Mouse (Mus musculus): ENCODE measurements around the gene Asphd1. TPM values are rescaled to one million over a fixed set of nuclear protein-coding genes. Genes with fewer than 3 reads are reported as not detected.
A peak's percentile ranks its signal among the peaks of the same experiment; 100 is the strongest.

Asphd1 gene
- polyA plus RNA-seq (2016; fragmentation: Nextera tagmentation; extraction: Ambion mirVana): 0.11 TPM in 1 of 2 replicates, not detected in the other

DNA sequence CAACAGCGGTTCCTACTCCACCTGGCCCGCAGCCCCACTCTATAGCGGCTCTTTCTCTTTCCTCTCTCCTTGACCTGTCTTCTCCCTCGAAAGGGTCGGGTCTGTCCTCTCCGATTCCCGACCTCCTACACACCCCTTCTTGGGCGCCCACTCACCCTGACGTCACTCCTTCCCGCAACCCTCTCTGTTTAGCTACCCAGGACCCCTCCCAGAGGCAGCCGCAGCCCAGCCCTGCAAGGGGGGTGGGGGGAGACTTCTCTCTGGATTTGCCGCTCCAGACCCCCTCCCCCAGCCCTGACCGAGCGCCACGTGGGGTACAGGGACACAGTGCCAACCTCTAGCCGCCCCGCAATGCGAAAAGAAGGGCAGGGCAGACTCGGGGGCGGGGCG, at the start of gene Asphd1:
Gene Asphd1 (minus strand): TSS at position 180 of the 390 bp plus-strand sequence.
- H3K4me3 ChIP-seq: peak within 1 kb of the TSS; percentile 59
- DNase-seq (ENCODE audit: low spot score): no peak
- WGBS: under 1% methylated on average over 21 of the region's 21 CpGs
- H3K27me3 ChIP-seq (ENCODE audit: low read depth, poor library complexity, severe bottlenecking): peaks cover 60% of the 10 kb centered on the region
- H3K36me3 ChIP-seq: peaks cover 10% of the 10 kb centered on the region
- H3K9me3 ChIP-seq (replicated peaks): no peaks in the 10 kb centered on the region
- H3K27ac ChIP-seq: no peak within 1 kb of the TSS
- H3K4me1 ChIP-seq: peaks cover 27% of the 10 kb centered on the region

DNA sequence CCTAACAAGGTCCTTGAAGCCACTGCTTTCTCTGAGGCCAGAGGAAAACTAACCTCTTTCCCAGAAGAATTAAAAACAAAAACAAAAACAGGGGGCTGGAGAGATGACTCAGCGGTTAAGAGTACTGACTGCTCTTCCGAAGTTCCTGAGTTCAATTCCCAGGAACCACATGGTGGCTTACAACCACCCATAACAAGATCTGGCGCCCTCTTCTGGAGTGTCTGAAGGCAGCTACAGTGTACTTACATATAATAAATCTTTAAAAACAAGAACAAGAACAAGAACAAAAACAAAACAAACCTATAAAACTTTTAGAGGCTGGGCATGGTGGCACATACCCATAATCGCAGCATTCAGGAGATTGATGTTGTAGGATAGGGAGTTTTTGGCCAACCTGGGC, 47.1 kb upstream of the Asphd1 start:
- no peak overlapping the region for H3K4me3 ChIP-seq
- no peaks in the 10 kb centered on the region for H3K27me3 ChIP-seq (ENCODE audit: low read depth, poor library complexity, severe bottlenecking)
- H3K9me3 ChIP-seq (replicated peaks): no peaks in the 10 kb centered on the region
- H3K4me1 ChIP-seq: peaks cover 7% of the 10 kb centered on the region; the same call in 1 of the 2 replicates
- H3K27ac ChIP-seq: no peak overlapping the region
- 88% methylated on average over 4 of the region's 4 CpGs for WGBS
- H3K36me3 ChIP-seq: no peaks in the 10 kb centered on the region
- no peak for DNase-seq (ENCODE audit: low spot score)

DNA sequence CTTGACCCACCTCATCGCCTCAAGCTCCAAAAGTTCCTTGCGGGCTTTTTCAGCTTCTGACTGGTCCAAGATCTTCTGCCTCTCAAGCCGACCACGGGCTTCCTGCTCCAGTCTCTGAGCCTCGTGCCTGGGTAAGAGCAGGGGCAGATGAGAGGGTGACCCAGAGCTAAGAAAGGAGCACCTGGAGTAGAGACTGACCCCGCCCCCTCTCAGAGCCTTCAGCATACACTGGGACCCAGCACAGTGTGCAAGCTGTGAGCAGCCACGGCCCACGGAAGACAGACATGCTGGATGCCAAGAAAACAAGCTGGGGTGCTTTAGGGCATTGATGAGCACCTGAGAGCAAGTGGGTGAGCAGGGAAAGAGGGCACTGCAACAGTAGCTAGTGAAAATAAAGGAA, 39.4 kb upstream of the Asphd1 start:
- 79% methylated on average over 8 of the region's 8 CpGs for WGBS
- no peak for DNase-seq (ENCODE audit: low spot score)
- Histone ChIP-seq H3K9me3 (replicated peaks) (no peaks in the 10 kb centered on the region), H3K4me3 (no peak overlapping the region), H3K27ac (no peak overlapping the region), H3K4me1 (peaks cover 7% of the 10 kb centered on the region; the same call in 1 of the 2 replicates), H3K36me3 (no peaks in the 10 kb centered on the region), H3K27me3 (ENCODE audit: low read depth, poor library complexity, severe bottlenecking) (no peaks in the 10 kb centered on the region)

DNA sequence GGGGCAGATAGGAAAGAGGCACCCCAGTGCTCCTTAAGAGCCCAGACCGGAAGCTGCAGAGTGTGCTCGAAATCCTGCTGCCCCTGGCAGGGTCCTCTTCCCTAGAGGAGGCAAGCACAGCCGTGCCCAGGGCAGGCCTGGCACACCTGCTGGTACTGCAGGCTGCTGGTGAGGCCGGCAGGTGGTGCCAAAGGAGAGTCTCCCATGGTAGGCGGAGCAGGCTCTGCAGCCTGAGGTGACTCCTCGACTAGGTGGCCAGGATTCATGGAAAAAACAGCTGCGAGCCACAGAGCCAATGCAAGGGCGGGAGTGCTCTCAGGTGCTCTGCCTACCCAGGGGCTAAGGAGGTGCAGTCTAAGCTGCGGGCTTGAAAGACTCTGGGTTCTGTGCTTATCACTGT, 36.9 kb upstream of the Asphd1 start:
- Histone ChIP-seq H3K4me3 (no peak overlapping the region), H3K36me3 (peaks cover 6% of the 10 kb centered on the region), H3K9me3 (replicated peaks) (no peaks in the 10 kb centered on the region), H3K27ac (no peak overlapping the region), H3K4me1 (no peaks in the 10 kb centered on the region), H3K27me3 (ENCODE audit: low read depth, poor library complexity, severe bottlenecking) (no peaks in the 10 kb centered on the region)
- 52% methylated on average over 9 of the region's 9 CpGs for WGBS
- DNase-seq (ENCODE audit: low spot score): peak; percentile 38

DNA sequence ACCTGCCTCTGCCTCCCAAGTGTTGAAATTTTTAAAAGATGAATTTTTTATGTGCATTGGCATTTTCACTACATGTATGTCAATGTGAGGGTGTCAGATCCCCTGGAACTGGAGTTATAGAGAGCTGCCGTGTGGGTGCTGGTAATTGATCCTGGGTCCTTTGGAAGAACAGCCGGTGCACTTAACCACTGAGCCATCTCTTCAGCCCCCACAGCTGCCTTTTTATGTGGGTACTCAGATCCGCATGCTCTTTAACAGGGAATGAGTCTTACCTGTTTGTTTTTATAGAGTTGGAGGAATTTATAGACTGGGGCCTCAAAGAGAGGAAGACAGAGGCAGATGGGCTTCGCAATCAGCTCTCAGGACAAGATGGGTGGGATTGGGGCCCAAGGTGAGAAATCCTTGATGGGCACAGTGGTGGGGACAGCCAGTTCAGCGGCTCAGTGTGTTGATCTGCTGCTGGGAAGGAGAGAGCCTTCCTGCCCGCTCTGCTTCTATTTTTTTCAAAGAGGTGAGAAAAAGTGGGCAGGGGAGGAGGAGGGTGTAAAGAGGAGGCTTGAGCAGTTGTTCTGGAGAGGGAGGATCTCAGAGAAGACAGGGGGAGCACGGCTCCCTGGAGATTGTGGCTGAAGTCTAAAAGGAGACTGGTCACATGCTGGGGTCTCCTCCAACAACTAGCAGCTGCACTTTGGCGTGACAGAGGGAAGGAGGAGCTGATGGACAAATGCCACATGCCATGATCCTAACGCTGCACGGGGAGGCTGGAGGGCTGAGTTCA, 35.5 kb upstream of the Asphd1 start:
- Histone ChIP-seq H3K4me3 (no peak overlapping the region), H3K36me3 (peaks cover 21% of the 10 kb centered on the region), H3K9me3 (replicated peaks) (no peaks in the 10 kb centered on the region), H3K27me3 (ENCODE audit: low read depth, poor library complexity, severe bottlenecking) (no peaks in the 10 kb centered on the region), H3K27ac (no peak overlapping the region), H3K4me1 (no peaks in the 10 kb centered on the region)
- 37% methylated on average over 10 of the region's 10 CpGs for WGBS
- DNase-seq (ENCODE audit: low spot score): no peak

DNA sequence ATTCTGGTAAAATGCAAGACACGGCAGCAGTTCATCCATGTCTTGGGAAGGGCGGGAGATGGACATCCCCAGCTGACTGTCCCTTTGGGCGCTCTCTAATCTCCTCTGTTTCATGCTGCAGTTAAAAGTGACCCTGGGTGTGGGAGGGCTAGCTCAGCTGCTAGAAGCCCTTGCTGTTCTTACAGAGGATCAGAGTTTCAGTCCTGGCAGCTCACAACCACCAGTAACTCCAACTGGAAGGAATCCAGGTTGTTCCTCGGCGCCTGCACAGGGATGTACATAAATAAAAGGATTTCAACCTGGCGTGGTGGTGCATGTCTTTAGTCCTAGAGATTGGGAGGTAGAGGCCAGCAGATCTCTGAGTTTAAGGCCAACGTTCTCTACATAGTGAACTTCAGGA, 33.7 kb upstream of the Asphd1 start:
- Histone ChIP-seq H3K27ac (no peak overlapping the region), H3K36me3 (peaks cover 38% of the 10 kb centered on the region), H3K9me3 (replicated peaks) (no peaks in the 10 kb centered on the region), H3K4me3 (no peak overlapping the region), H3K27me3 (ENCODE audit: low read depth, poor library complexity, severe bottlenecking) (no peaks in the 10 kb centered on the region), H3K4me1 (no peaks in the 10 kb centered on the region; the same call in 1 of the 2 replicates)
- DNase-seq (ENCODE audit: low spot score): no peak
- WGBS: 87% methylated on average over 7 of the region's 7 CpGs

DNA sequence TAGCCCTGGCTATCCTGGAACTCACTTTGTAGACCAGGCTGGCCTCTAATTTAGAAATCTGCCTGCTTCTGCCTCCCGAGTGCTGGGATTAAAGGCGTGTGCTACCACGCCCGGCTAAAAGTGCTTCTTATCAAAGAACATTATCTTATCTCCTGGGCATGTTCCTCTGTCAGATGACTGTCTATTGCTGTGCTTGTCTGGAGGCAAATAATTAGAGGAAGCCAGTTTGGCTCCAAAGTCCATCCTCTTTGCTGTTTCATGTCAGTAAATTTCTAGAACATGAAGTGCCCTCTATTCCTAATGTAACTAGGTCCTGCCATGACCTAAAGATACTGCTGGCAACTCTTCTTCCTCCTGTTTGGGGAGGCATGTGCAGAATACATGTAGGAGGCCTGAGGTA, 32.7 kb upstream of the Asphd1 start:
- H3K27ac ChIP-seq: no peak overlapping the region
- no peaks in the 10 kb centered on the region for H3K27me3 ChIP-seq (ENCODE audit: low read depth, poor library complexity, severe bottlenecking)
- no peaks in the 10 kb centered on the region for H3K9me3 ChIP-seq (replicated peaks)
- 92% methylated on average over 4 of the region's 4 CpGs for WGBS
- DNase-seq (ENCODE audit: low spot score): no peak
- H3K4me1 ChIP-seq: peaks cover 4% of the 10 kb centered on the region
- H3K36me3 ChIP-seq: peaks cover 43% of the 10 kb centered on the region
- no peak overlapping the region for H3K4me3 ChIP-seq

DNA sequence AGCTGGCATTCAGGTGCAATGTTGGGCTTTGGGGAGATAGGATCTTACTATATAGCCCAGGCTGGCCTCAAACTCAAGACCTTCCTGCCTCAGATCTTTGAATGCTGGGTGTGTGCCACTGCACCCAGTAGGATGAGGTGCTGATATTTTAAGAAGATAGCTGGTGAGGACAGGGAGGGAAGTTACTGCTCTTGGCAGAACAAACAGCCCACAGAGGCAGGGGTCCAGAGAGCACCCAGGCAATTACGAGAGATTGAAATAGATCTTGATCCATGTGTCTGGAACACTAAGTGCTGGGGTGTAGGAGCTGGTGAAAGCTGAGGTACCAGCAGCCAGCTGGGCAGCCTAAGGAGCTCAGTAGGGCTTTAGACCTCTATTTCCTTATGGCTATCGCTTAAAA, 32.2 kb upstream of the Asphd1 start:
- no peaks in the 10 kb centered on the region for H3K27me3 ChIP-seq (ENCODE audit: low read depth, poor library complexity, severe bottlenecking)
- 97% methylated on average over 2 of the region's 2 CpGs for WGBS
- no peak overlapping the region for H3K27ac ChIP-seq
- no peak overlapping the region for H3K4me3 ChIP-seq
- H3K9me3 ChIP-seq (replicated peaks): no peaks in the 10 kb centered on the region
- H3K36me3 ChIP-seq: peaks cover 43% of the 10 kb centered on the region
- H3K4me1 ChIP-seq: peaks cover 8% of the 10 kb centered on the region
- no peak for DNase-seq (ENCODE audit: low spot score)

DNA sequence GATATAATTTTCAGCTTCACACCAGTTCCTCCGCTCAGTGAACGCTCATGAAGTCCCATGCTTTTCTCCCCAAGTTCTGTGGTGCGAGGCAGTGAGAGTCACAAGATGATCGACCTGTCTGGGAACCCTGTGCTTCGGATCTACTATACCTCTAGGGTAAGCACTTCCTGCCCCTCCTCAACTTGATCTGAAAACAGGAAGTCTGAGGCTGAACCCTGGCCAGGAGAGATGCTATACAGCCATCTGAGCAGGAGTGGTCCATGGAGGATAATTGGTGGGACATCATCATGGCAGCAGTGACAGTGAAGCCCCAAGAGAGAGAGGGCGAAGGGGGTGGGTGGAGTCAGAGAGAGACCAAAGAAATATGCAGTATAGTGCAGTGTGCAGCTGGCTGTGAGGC, 29.5 kb upstream of the Asphd1 start:
- Histone ChIP-seq H3K9me3 (replicated peaks) (no peaks in the 10 kb centered on the region), H3K27ac (no peak overlapping the region), H3K27me3 (ENCODE audit: low read depth, poor library complexity, severe bottlenecking) (no peaks in the 10 kb centered on the region), H3K4me1 (peaks cover 12% of the 10 kb centered on the region), H3K36me3 (peaks cover 43% of the 10 kb centered on the region), H3K4me3 (no peak overlapping the region)
- no peak for DNase-seq (ENCODE audit: low spot score)
- 95% methylated on average over 6 of the region's 6 CpGs for WGBS

DNA sequence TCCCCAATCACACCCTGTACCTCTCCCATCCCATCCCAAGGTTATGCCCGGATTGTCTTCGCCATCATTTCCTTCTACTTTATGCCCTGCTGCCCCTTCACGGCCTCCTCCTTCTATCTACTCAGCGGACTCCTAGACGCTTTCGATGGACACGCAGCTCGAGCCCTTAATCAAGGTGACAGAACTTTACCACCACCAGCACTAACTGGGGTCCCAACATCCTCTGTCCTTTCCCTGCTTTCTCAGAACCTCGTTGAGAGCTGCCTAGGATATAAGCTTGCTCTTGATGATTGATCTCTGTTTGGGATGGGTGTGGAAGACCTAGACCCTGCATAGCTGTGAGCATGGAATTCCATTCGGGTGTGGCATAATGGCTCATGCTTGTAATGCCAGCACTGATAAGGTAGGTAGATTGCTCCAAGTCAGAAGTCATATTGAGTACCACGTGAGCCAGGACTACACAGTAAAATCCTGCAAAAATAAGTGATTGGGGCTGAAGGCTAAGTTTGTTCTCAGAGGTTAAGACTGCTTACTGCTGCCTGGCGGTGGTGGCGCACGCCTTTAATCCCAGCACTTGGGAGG, 27.6 kb upstream of the Asphd1 start:
- no peaks in the 10 kb centered on the region for H3K9me3 ChIP-seq (replicated peaks)
- peaks cover 43% of the 10 kb centered on the region for H3K36me3 ChIP-seq
- H3K4me1 ChIP-seq: peaks cover 12% of the 10 kb centered on the region
- peak overlapping the region; percentile 100 for H3K4me3 ChIP-seq
- no peak for DNase-seq (ENCODE audit: low spot score)
- WGBS: 29% methylated on average over 14 of the region's 14 CpGs
- no peaks in the 10 kb centered on the region for H3K27me3 ChIP-seq (ENCODE audit: low read depth, poor library complexity, severe bottlenecking)
- peak overlapping the region; percentile 99 for H3K27ac ChIP-seq

DNA sequence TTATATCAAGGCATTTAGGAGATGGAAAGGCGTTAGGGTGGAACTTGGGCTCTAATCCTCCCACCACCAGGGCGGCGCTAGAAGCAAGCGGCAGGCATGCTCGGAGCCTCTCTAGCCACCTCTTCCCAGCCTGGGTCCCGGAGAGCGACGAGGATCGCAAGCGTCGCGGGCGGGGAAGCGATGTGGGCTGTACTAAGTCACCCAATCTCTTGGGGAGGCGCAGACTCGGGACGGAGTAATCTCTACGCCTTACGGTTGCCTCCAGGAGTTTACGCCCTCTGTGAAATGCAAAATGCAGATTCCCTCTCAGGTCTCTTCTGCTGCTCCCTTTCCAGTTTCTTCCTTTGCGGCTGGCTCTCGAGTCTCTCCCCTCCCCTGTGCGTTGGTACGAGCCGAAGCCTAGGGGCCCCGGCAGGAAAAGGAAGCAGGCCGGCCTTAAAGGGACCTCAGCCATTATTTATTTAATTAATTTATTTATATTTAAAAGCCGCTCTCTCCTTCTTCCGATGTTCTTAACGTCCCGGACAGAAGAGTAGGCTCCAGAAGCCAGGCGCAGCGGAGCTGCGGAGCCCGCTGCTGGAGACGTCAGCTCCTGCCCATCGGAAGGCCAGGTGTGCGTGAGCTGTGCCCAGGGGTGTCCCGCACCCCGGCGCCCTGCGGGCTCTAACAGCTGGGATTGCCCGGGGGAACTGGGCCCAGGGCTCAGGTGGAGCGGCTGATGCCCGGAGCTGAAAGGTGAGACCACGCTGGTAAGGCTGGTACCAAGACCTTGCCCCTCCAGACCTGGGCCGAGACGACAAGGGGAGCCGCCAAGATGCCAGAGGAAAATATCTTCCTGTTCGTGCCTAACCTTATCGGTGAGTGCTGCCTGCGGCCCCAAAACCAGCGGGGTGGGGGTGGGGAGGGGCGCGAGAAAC, 26.8 kb upstream of the Asphd1 start, which contains the start of gene Cdiptos:
Gene Cdiptos (minus strand): TSS at position 149 of the 917 bp plus-strand sequence.
- Histone ChIP-seq H3K27me3 (ENCODE audit: low read depth, poor library complexity, severe bottlenecking) (no peaks in the 10 kb centered on the region), H3K27ac (peak within 1 kb of the TSS; percentile 99), H3K4me1 (peaks cover 12% of the 10 kb centered on the region), H3K9me3 (replicated peaks) (no peaks in the 10 kb centered on the region), H3K36me3 (peaks cover 36% of the 10 kb centered on the region), H3K4me3 (peak within 1 kb of the TSS; percentile 100)
- DNase-seq (ENCODE audit: low spot score): peak; percentile 100
- WGBS: under 1% methylated on average over 55 of the region's 55 CpGs

DNA sequence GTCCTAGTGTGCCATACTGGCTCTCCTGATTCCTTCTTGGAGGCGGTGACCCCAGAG, 26.3 kb upstream of the Asphd1 start, which contains the start of gene Cdipt:
Gene Cdipt (plus strand): TSS at position 22 of the 57 bp plus-strand sequence.
- Histone ChIP-seq H3K27ac (peak within 1 kb of the TSS; percentile 99), H3K4me3 (peak within 1 kb of the TSS; percentile 100), H3K36me3 (peaks cover 31% of the 10 kb centered on the region), H3K27me3 (ENCODE audit: low read depth, poor library complexity, severe bottlenecking) (no peaks in the 10 kb centered on the region), H3K4me1 (peaks cover 12% of the 10 kb centered on the region), H3K9me3 (replicated peaks) (no peaks in the 10 kb centered on the region)
- 0% methylated on average over 1 of the region's 1 CpGs for WGBS
- DNase-seq (ENCODE audit: low spot score): no peak

DNA sequence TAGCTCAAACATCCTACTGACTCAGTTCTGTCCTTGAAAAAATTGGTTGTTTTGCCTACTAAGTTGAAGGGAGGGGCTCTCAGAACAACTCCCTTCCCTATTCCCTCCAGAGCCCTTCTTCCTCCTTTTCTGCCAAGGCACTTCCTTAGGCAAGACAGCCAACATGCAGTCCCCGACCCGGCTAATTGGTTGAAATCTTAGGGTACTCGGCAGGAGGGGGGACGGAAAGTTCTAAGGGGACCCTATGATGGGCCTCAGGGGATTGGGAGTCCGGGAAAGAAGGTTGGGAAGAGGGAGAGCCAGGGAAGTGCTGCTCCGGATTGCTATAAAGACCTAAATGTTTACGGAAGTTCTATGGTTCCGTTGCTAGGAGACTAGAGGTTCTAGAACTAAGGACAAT, 26.1 kb upstream of the Asphd1 start:
- H3K9me3 ChIP-seq (replicated peaks): no peaks in the 10 kb centered on the region

More for the DNA sequence above, 26.1 kb upstream of the Asphd1 start:
- Histone ChIP-seq H3K4me1 (peaks cover 12% of the 10 kb centered on the region), H3K36me3 (peaks cover 29% of the 10 kb centered on the region), H3K27me3 (ENCODE audit: low read depth, poor library complexity, severe bottlenecking) (no peaks in the 10 kb centered on the region), H3K27ac (peak overlapping the region; percentile 99), H3K4me3 (peak overlapping the region; percentile 100)
- no peak for DNase-seq (ENCODE audit: low spot score)
- WGBS: 11% methylated on average over 8 of the region's 8 CpGs
